Mouse (Mus musculus) ES-Bruce4 (cell line): ENCODE measurements around the gene Cul7. TPM values are rescaled to one million over a fixed set of nuclear protein-coding genes. Genes with fewer than 3 reads are reported as not detected.

ENCODE experiments used
- H3K27ac ChIP-seq: 2 replicates; pipeline ENCODE4 v1.5.1; 2012; ENCODE audit warnings: low read length, inconsistent platforms; ENCODE audit not compliant: insufficient read depth
- H3K27me3 ChIP-seq: 2 replicates; pipeline ENCODE4 v1.6.1; 2012; ENCODE audit warnings: mild to moderate bottlenecking, low read length, inconsistent platforms; ENCODE audit not compliant: control insufficient read depth, poor library complexity, insufficient read depth, severe bottlenecking
- H3K36me3 ChIP-seq: 2 replicates; pipeline ENCODE4 v1.6.1; 2012; ENCODE audit warnings: inconsistent platforms, mild to moderate bottlenecking, low read length, moderate library complexity; ENCODE audit not compliant: control insufficient read depth, poor library complexity, insufficient read depth, severe bottlenecking
- H3K4me1 ChIP-seq: one replicate; pipeline ENCODE4 v1.8.1; 2011; ENCODE audit warnings: low read length; ENCODE audit not compliant: control insufficient read depth, insufficient read depth
- H3K4me3 ChIP-seq: 2 replicates; pipeline ENCODE4 v1.5.1; 2011; ENCODE audit warnings: low read depth, mild to moderate bottlenecking, low read length
- H3K9ac ChIP-seq: 2 replicates; pipeline ENCODE4 v1.6.1; 2012; ENCODE audit warnings: low read depth, mild to moderate bottlenecking, inconsistent platforms; ENCODE audit not compliant: poor library complexity, severe bottlenecking
- H3K9me3 ChIP-seq: replicated peaks from 2 replicates; pipeline ENCODE4 v1.6.1; 2012; ENCODE audit warnings: mild to moderate bottlenecking, low read length, inconsistent platforms; ENCODE audit not compliant: control insufficient read depth, poor library complexity, insufficient read depth, severe bottlenecking
- CTCF ChIP-seq: IDR thresholded peaks from one replicate; pipeline ENCODE4 v1.8.1; 2011; ENCODE audit warnings: low read depth, low read length
- EP300 ChIP-seq: IDR thresholded peaks from 2 replicates; pipeline ENCODE4 v1.6.1; 2011; ENCODE audit warnings: low read depth, low read length; ENCODE audit not compliant: insufficient read depth
- POLR2A ChIP-seq: IDR thresholded peaks from one replicate; pipeline ENCODE4 v1.8.1; 2011; ENCODE audit warnings: low read length; ENCODE audit not compliant: insufficient read depth
- polyA plus RNA-seq: library from polyadenylated mRNA; stranded (reverse); fragments of >200 nt; gene quantifications from 2 replicates; pipeline ENCODE4 v1.2.4, GENCODE M21; 2011; ENCODE audit warnings: low read depth; ENCODE audit not compliant: missing spikeins, insufficient read depth, insufficient read length

Gene Cul7
- polyA plus RNA-seq, 1 experiment = 67.1 TPM

DNA sequence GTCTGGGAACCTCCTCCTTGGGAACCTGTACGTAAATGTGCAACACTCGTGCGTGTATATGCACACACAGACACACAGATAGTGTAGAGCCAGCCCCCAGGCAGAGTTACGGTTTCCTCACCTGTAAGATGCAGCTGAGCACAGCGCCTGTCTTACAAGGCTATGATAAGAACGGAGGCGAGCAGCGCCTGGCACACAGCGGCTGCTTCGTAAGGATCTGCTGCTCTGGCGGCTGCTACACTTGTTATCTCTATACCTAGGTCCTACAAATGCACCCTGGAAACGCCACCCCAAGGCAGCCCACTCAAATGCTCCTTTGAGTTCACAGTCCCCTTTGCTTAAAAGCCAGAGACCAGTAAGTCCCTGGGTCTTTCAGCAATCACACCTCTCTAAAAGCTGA lies 40.5 kb downstream of the Cul7 start:
- Histone ChIP-seq H3K4me1 (no peaks in the 10 kb centered on the region), H3K27ac (no peak overlapping the region), H3K9ac (no peak overlapping the region), H3K9me3 (no peaks in the 10 kb centered on the region), H3K27me3 (no peaks in the 10 kb centered on the region), H3K36me3 (peaks cover 16% of the 10 kb centered on the region), H3K4me3 (no peak overlapping the region)
- TF ChIP-seq CTCF (no peak), EP300 (no peak), POLR2A (no peak)

DNA sequence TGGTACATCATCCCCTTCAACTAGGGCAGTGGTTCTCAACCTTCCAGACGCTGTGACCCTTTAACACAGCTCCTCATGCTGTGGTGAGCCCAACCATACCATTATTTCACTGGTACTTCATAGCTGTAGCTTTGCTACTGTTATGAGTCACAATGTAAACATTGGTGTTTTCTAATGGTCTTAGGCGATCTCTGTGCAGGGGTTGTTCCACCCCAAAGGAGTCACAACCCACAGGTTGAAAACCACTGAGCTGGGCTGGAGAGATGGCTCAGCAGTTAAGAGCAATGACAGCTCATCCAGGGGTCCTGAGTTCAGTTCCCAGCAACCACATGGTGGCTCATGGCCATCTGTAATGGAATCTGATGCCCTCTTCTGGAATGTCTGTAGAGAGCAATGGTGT lies 41.3 kb downstream of the Cul7 start:
- H3K27ac ChIP-seq = no peak overlapping the region
- no peaks in the 10 kb centered on the region for H3K4me1 ChIP-seq
- H3K9ac ChIP-seq = no peak overlapping the region
- no peak overlapping the region for H3K4me3 ChIP-seq
- no peaks in the 10 kb centered on the region for H3K9me3 ChIP-seq
- H3K27me3 ChIP-seq = no peaks in the 10 kb centered on the region
- TF ChIP-seq EP300 (no peak), POLR2A (no peak), CTCF (no peak)
- H3K36me3 ChIP-seq = peaks cover 9% of the 10 kb centered on the region; the same call in 1 of the 2 replicates

GRCm38 (mm10) chr17:46694517-46695063 lies 44.5 kb downstream of the Cul7 start:
- Histone ChIP-seq H3K27ac (no peak overlapping the region), H3K9ac (no peak overlapping the region), H3K9me3 (no peaks in the 10 kb centered on the region), H3K36me3 (no peaks in the 10 kb centered on the region), H3K4me1 (no peaks in the 10 kb centered on the region), H3K27me3 (no peaks in the 10 kb centered on the region), H3K4me3 (no peak overlapping the region)
- TF ChIP-seq EP300 (no peak), POLR2A (no peak), CTCF (no peak)

DNA sequence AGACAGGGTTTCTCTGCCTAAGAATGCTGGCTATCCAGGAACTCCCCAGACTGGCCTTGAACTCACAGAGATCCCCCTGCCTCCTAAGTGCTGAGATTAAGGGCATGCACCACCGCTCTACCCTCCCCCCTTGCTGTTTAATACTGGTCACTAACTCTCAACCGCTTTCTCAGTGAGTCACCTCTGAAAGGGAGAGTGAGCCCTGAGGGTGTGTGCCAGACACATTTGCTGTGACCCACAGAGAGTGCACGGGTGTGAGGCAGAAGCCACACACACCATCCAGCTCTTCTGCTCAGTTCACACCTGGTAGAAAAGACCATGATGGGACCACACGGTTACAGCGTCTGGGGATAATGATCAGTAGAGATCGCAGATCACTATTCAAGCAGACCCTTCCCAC lies 48.4 kb downstream of the Cul7 start:
- H3K9me3 ChIP-seq = no peaks in the 10 kb centered on the region
- no peaks in the 10 kb centered on the region for H3K27me3 ChIP-seq
- H3K9ac ChIP-seq = no peak overlapping the region
- no peak overlapping the region for H3K4me3 ChIP-seq
- peaks cover 4% of the 10 kb centered on the region for H3K4me1 ChIP-seq
- no peak overlapping the region for H3K27ac ChIP-seq
- no peaks in the 10 kb centered on the region for H3K36me3 ChIP-seq
- TF ChIP-seq POLR2A = no peak
- no peak for TF ChIP-seq CTCF
- no peak for TF ChIP-seq EP300

DNA sequence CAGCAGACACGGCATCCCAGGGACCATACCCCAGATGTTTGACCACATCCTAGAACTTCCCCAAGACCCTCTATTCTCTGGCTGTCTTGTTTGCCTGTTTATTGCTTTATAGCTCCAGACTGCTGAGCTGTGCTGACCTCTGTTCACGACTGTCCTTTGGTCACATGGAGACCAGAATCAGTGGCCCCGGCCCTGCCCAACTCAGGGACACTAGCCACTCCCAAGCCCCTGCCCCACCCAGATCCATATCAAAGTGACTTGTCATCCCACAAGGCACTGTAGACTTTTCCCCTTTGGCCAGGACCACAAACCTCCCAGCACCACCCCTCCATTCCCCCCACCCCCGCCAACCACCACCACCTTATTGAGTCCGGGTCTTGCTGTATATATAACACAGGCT lies 49.1 kb downstream of the Cul7 start:
- H3K36me3 ChIP-seq = no peaks in the 10 kb centered on the region
- TF ChIP-seq POLR2A (no peak), CTCF (no peak), EP300 (no peak)
- H3K9me3 ChIP-seq = no peaks in the 10 kb centered on the region
- H3K4me3 ChIP-seq = no peak overlapping the region
- peaks cover 4% of the 10 kb centered on the region for H3K4me1 ChIP-seq
- H3K27ac ChIP-seq = no peak overlapping the region
- no peaks in the 10 kb centered on the region for H3K27me3 ChIP-seq
- no peak overlapping the region for H3K9ac ChIP-seq

DNA sequence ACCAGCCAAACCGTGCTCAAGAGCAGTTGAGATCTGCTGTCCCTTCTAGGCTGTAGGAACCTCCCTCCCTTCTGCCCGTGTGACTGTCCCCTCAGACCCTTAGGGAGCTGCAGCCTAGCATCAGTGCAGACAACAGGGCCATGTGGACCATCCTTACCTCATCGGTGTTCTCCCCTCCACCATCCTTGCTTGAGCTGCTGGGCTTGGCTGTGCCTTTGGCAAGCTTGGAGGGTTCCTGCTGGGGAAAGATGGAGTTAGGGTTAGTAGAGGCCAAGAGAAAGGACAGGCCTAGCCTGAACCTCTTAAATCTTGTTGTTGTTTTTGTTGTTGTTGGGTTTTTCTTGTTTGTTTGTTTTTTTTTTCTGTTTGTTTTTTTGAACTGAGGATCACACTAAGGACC lies 49.8 kb downstream of the Cul7 start:
- Histone ChIP-seq H3K4me1 (peaks cover 4% of the 10 kb centered on the region), H3K36me3 (no peaks in the 10 kb centered on the region), H3K27ac (no peak overlapping the region), H3K9ac (no peak overlapping the region), H3K27me3 (no peaks in the 10 kb centered on the region), H3K9me3 (no peaks in the 10 kb centered on the region), H3K4me3 (no peak overlapping the region)
- no peak for TF ChIP-seq EP300
- no peak for TF ChIP-seq CTCF
- TF ChIP-seq POLR2A = no peak
